Mouse (Mus musculus): ENCODE measurements around the gene Tex9. TPM values are rescaled to one million over a fixed set of nuclear protein-coding genes. Genes with fewer than 3 reads are reported as not detected.
A peak's percentile ranks its signal among the peaks of the same experiment; 100 is the strongest.

Tex9 gene
- not detected in 2 replicates for polyA plus RNA-seq (2012; ENCODE audit: insufficient read depth, insufficient read length, low replicate concordance, missing spikeins)

GRCm38 (mm10) chr9:72492194-72492565 lies at the start of gene Tex9:
TSS of gene Tex9 (minus strand) at chr9:72492212.
- H3K4me3 ChIP-seq (ENCODE audit: insufficient read depth, low read depth, low read length) = peak within 1 kb of the TSS; percentile 90
- H3K27ac ChIP-seq (ENCODE audit: insufficient read depth, low read depth, low read length) = peak within 1 kb of the TSS; percentile 84
- peaks cover 5% of the 10 kb centered on the region for H3K4me1 ChIP-seq (ENCODE audit: control insufficient read depth, insufficient read depth, low read length)
- no peak for TF ChIP-seq POLR2A (IDR thresholded peaks at IDR 0.05; ENCODE audit: insufficient read depth, low read depth, low read length)
- WGBS = 4% methylated on average over 6 of the region's 6 CpGs

- no peak for TF ChIP-seq CTCF (IDR thresholded peaks at IDR 0.05; ENCODE audit: insufficient read depth, low read depth, low read length)
- TF ChIP-seq POLR2A (IDR thresholded peaks at IDR 0.05; ENCODE audit: insufficient read depth, low read depth, low read length) = no peak
- Histone ChIP-seq H3K27ac (ENCODE audit: insufficient read depth, low read depth, low read length) (no peak overlapping the region), H3K4me1 (ENCODE audit: control insufficient read depth, insufficient read depth, low read length) (no peaks in the 10 kb centered on the region), H3K4me3 (ENCODE audit: insufficient read depth, low read depth, low read length) (no peak overlapping the region)
- 33% methylated on average over 1 of the region's 1 CpGs for WGBS
These were observed 45.1 kb upstream of the Tex9 start for GRCm38 (mm10) chr9:72537086-72537485.

- TF ChIP-seq POLR2A (IDR thresholded peaks at IDR 0.05; ENCODE audit: insufficient read depth, low read depth, low read length) = no peak
- TF ChIP-seq CTCF (IDR thresholded peaks at IDR 0.05; ENCODE audit: insufficient read depth, low read depth, low read length) = no peak
- no peak overlapping the region for H3K4me3 ChIP-seq (ENCODE audit: insufficient read depth, low read depth, low read length)
- H3K27ac ChIP-seq (ENCODE audit: insufficient read depth, low read depth, low read length) = no peak overlapping the region
- H3K4me1 ChIP-seq (ENCODE audit: control insufficient read depth, insufficient read depth, low read length) = peaks cover 8% of the 10 kb centered on the region
- 37% methylated on average over 3 of the region's 3 CpGs for WGBS
These were observed 43.4 kb upstream of the Tex9 start for GRCm38 (mm10) chr9:72535394-72535793.

DNA sequence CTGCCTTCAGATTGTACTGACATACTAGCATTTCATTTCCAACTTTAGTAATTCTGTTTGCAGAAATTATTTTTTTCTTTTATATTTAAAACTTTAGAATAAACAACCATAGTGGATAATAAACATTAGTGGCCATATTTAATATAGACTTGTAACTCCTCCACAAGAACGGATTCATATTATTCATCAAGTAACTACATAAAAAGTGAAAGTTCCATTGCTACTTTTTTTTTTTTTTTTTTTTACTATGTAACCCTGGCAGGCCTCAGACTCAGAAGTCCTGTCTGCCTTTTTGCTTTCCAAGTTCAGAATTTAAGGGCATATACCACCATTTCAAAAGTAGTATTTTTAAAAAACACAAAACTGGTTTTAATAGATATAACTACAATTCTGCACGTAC lies 43.0 kb upstream of the Tex9 start:
- no peak for TF ChIP-seq CTCF (IDR thresholded peaks at IDR 0.05; ENCODE audit: insufficient read depth, low read depth, low read length)
- no peak for TF ChIP-seq POLR2A (IDR thresholded peaks at IDR 0.05; ENCODE audit: insufficient read depth, low read depth, low read length)
- no peak overlapping the region for H3K27ac ChIP-seq (ENCODE audit: insufficient read depth, low read depth, low read length)
- 44% methylated on average over 2 of the region's 2 CpGs for WGBS
- H3K4me3 ChIP-seq (ENCODE audit: insufficient read depth, low read depth, low read length) = no peak overlapping the region
- peaks cover 8% of the 10 kb centered on the region for H3K4me1 ChIP-seq (ENCODE audit: control insufficient read depth, insufficient read depth, low read length)

DNA sequence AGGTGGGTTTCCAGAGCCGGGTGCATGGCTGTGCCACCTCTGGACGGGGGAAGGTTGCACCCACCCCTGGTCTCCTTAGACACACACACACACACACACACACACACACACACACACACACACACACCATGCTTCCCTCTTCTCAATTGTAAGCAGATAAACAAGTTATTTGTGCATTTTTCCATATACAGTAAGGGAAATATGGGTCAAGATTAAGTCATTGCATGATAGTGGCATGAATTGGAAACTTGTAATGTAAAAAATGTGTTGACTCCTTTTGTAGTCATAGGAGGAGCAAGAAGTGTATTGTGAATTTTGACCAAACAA lies 41.0 kb upstream of the Tex9 start:
- Histone ChIP-seq H3K4me1 (ENCODE audit: control insufficient read depth, insufficient read depth, low read length) (peaks cover 8% of the 10 kb centered on the region), H3K4me3 (ENCODE audit: insufficient read depth, low read depth, low read length) (peak overlapping the region; percentile 100), H3K27ac (ENCODE audit: insufficient read depth, low read depth, low read length) (peak overlapping the region; percentile 91)
- WGBS = 3% methylated on average over 2 of the region's 2 CpGs
- TF ChIP-seq POLR2A (IDR thresholded peaks at IDR 0.05; ENCODE audit: insufficient read depth, low read depth, low read length) (no peak), CTCF (IDR thresholded peaks at IDR 0.05; ENCODE audit: insufficient read depth, low read depth, low read length) (no peak)

DNA sequence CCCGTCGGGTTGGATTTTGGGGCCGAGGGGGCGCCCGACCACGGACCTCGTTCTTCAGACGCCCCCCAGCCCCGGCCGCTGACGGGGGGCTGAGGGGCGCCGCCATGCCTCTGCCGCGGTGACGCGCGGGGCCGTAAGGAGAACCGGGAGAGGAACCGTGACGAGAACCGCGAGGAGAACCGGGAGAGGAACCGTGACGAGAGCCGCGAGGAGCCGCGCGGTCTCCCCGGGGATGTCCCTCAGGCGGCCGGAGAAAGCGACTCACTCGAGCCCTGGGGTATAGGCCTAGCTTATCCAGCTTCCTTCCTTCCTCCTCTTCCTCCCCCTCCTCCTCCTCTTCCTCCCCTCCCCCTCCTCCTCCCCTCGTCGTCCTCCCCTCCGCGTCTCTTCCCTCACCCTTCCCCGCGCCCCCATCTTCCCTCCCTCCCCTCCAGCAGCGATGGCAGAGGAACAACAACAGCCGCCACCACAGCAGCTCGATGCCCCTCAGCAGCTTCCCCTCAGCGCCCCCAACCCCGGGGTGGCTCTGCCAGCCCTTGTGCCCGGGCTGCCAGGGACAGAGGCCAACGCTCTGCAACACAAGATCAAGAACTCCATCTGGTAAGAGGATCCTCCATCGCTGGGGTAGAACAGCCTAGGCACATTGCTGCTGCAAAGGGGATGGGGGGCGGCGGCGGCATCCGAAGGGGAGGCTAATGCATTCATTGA lies 40.5 kb upstream of the Tex9 start:
- Histone ChIP-seq H3K4me1 (ENCODE audit: control insufficient read depth, insufficient read depth, low read length) (peaks cover 8% of the 10 kb centered on the region), H3K4me3 (ENCODE audit: insufficient read depth, low read depth, low read length) (peak overlapping the region; percentile 100), H3K27ac (ENCODE audit: insufficient read depth, low read depth, low read length) (peak overlapping the region; percentile 98)
- TF ChIP-seq CTCF (IDR thresholded peaks at IDR 0.05; ENCODE audit: insufficient read depth, low read depth, low read length) (no peak), POLR2A (IDR thresholded peaks at IDR 0.05; ENCODE audit: insufficient read depth, low read depth, low read length) (no peak; the same call in 1 of the 2 replicates)
- WGBS = under 1% methylated on average over 53 of the region's 55 CpGs

DNA sequence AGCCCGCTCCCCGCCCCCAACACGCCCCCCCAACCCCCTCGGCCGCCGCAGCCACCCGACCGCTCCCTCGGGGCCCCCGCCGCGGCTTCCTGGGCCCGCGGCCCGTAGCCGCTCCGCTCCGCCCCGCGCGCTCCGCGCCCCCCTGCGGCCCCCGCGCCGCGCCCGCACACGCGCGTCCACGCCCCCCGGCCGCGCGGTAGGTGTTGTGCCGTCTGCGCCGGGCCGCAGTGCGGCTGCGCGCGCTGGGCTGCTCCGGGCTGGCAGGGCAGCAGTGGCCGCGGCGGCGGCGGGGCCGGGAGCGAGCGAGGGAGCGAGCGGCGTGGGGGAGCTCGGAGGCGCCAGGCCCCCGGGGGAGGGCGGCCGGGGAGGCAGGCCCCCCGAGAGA lies 40.0 kb upstream of the Tex9 start, which contains the start of gene Rfx7:
Rfx7 (plus strand) TSS at position 245 of the 385 bp plus-strand sequence.
- TF ChIP-seq CTCF (IDR thresholded peaks at IDR 0.05; ENCODE audit: insufficient read depth, low read depth, low read length) (no peak), POLR2A (IDR thresholded peaks at IDR 0.05; ENCODE audit: insufficient read depth, low read depth, low read length) (peak; percentile 32)
- WGBS = 6% methylated on average over 59 of the region's 63 CpGs

GRCm38 (mm10) chr9:72531291-72531995 lies 39.4 kb upstream of the Tex9 start:
- TF ChIP-seq POLR2A (IDR thresholded peaks at IDR 0.05; ENCODE audit: insufficient read depth, low read depth, low read length) (peak; percentile 40; the same call in 1 of the 2 replicates), CTCF (IDR thresholded peaks at IDR 0.05; ENCODE audit: insufficient read depth, low read depth, low read length) (no peak; the same call in 1 of the 2 replicates)
- H3K4me3 ChIP-seq (ENCODE audit: insufficient read depth, low read depth, low read length) = peak overlapping the region; percentile 100
- H3K4me1 ChIP-seq (ENCODE audit: control insufficient read depth, insufficient read depth, low read length) = peaks cover 8% of the 10 kb centered on the region
- WGBS = 0% methylated on average over 35 of the region's 35 CpGs
- peak overlapping the region; percentile 69 for H3K27ac ChIP-seq (ENCODE audit: insufficient read depth, low read depth, low read length)

More for the DNA sequence above, 40.0 kb upstream of the Tex9 start, which contains the start of gene Rfx7:
- H3K4me1 ChIP-seq (ENCODE audit: control insufficient read depth, insufficient read depth, low read length) = peaks cover 8% of the 10 kb centered on the region
- H3K4me3 ChIP-seq (ENCODE audit: insufficient read depth, low read depth, low read length) = peak within 1 kb of the TSS; percentile 100
- H3K27ac ChIP-seq (ENCODE audit: insufficient read depth, low read depth, low read length) = peak within 1 kb of the TSS; percentile 98

DNA sequence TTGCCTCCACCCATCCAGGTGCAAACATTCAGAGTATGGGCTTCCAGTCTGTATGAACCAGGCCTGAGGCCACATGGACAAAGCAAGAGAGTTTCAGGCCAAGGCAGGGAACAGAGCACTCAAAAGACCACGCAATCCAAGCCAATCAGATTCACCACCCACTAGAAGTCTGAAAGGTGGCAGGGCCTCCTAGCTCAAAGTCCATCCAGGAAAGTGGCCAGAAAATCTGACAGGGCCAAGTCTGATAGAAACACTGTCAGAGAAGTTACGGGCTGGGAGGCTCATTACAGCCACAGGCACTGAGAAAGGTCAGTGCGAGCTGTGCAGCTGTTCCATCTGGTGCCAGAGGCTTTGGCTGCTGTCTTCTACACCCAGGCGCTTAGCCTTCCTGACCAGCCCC lies 38.8 kb upstream of the Tex9 start:
- peak overlapping the region; percentile 54 for H3K27ac ChIP-seq (ENCODE audit: insufficient read depth, low read depth, low read length)
- TF ChIP-seq CTCF (IDR thresholded peaks at IDR 0.05; ENCODE audit: insufficient read depth, low read depth, low read length) (no peak), POLR2A (IDR thresholded peaks at IDR 0.05; ENCODE audit: insufficient read depth, low read depth, low read length) (no peak)
- peak overlapping the region; percentile 100 for H3K4me3 ChIP-seq (ENCODE audit: insufficient read depth, low read depth, low read length)
- H3K4me1 ChIP-seq (ENCODE audit: control insufficient read depth, insufficient read depth, low read length) = peaks cover 8% of the 10 kb centered on the region
- 11% methylated on average over 4 of the region's 4 CpGs for WGBS
